Comparison of ENCODE assay signal across 9 mouse cellular contexts in genomic region chr9:95697808-95698207, GRCm38 (mm10). TPM values are rescaled to one million over a fixed set of nuclear protein-coding genes. Genes with fewer than 3 reads are reported as not detected.
A peak's percentile ranks its signal among the peaks of the same experiment; 100 is the strongest.
DNase-seq lines count a peak whose midpoint lies in the region; ATAC-seq and TF ChIP-seq lines count a peak whose summit lies in the region.
"Had no signal": no experiment of that assay in that cellular context is flagged by ENCODE, and none has a peak within 500 bp of the region (broad histone marks: within the 10 kb centered on the region; RNA-seq: fewer than 3 reads in every experiment).

No protein-coding gene starts in this region.

- no peak for ATAC-seq in midbrain, postnatal 0 days (ENCODE audit: low FRiP score)
- no peak for ATAC-seq in midbrain, embryonic 11.5 days (ENCODE audit: low FRiP score)
- peak; percentile 56 for ATAC-seq in granulocyte monocyte progenitor cell, adult 5-6 weeks (replicated peaks; ENCODE audit: poor library complexity, severe bottlenecking)

- no peaks in the 10 kb centered on the region for H3K9me3 ChIP-seq in midbrain, postnatal 0 days (ENCODE audit: low read length)
- no peaks in the 10 kb centered on the region for H3K9me3 ChIP-seq in midbrain, embryonic 11.5 days (ENCODE audit: control insufficient read depth, low read length)

- H3K27me3 ChIP-seq in midbrain, postnatal 0 days (ENCODE audit: insufficient read depth, low read length) = no peaks in the 10 kb centered on the region
- H3K27me3 ChIP-seq in midbrain, embryonic 11.5 days (ENCODE audit: control insufficient read depth, insufficient read depth, low read length) = no peaks in the 10 kb centered on the region

- 51% methylated on average over 2 of the region's 2 CpGs for WGBS in midbrain, postnatal 0 days
- 65% methylated on average over 2 of the region's 2 CpGs for WGBS in midbrain, embryonic 11.5 days

- no peak overlapping the region for H3K4me2 ChIP-seq in midbrain, postnatal 0 days (ENCODE audit: low read depth, low read length, poor library complexity, severe bottlenecking)
- H3K4me2 ChIP-seq in midbrain, embryonic 11.5 days = no peak overlapping the region

- DNase-seq in heart, adult 11 months = peak; percentile 83
- DNase-seq in heart, postnatal 25 days (ENCODE audit: low spot score) = no peak
- peak; percentile 36 for DNase-seq in midbrain, postnatal 0 days (ENCODE audit: low spot score)
- DNase-seq in midbrain, embryonic 11.5 days (ENCODE audit: low spot score, missing footprints) = no peak
- DNase-seq in adrenal gland, postnatal 10 days = peak; percentile 56
- peak; percentile 41 for DNase-seq in retina, postnatal 1 day
- no peak for DNase-seq in urinary bladder, postnatal 4 days (ENCODE audit: low spot score in 2 of 2)

- no peak overlapping the region for H3K9ac ChIP-seq in midbrain, postnatal 0 days (replicated peaks; ENCODE audit: low read length, poor library complexity, severe bottlenecking)
- H3K9ac ChIP-seq in midbrain, embryonic 11.5 days (ENCODE audit: low read length) = no peak overlapping the region

- intact Hi-C loops in heart, postnatal 25 days (cut with DNase I) = no loop called here

- no peak overlapping the region for H3K4me3 ChIP-seq in midbrain, postnatal 0 days (ENCODE audit: low read depth, low read length)
- no peak overlapping the region for H3K4me3 ChIP-seq in midbrain, embryonic 11.5 days (ENCODE audit: low read depth, low read length)
- H3K4me3 ChIP-seq: myocyte had no signal

- H3K27ac ChIP-seq in midbrain, postnatal 0 days (ENCODE audit: low read depth, low read length) = no peak overlapping the region
- H3K27ac ChIP-seq in midbrain, embryonic 11.5 days (ENCODE audit: low read depth, low read length) = no peak overlapping the region

- no peaks in the 10 kb centered on the region for H3K36me3 ChIP-seq in midbrain, postnatal 0 days (ENCODE audit: insufficient read depth, low read length)
- no peaks in the 10 kb centered on the region for H3K36me3 ChIP-seq in midbrain, embryonic 11.5 days (ENCODE audit: control insufficient read depth, insufficient read depth, low read length)

- H3K4me1 ChIP-seq in midbrain, postnatal 0 days (ENCODE audit: insufficient read depth, low read length) = no peaks in the 10 kb centered on the region
- H3K4me1 ChIP-seq in midbrain, embryonic 11.5 days (ENCODE audit: control insufficient read depth, insufficient read depth, low read length) = no peaks in the 10 kb centered on the region

- TF ChIP-seq CTCF in midbrain, postnatal 0 days (IDR thresholded peaks at IDR 0.05) = peak; percentile 71

RNA-seq across cellular contexts. Expression of gene Trpc1, which starts 52.4 kb away (rescaled TPM):
- 1 to 10 TPM; 6.7 to 7.2 TPM for total RNA-seq in heart, postnatal 25 days (2021)
- total RNA-seq in midbrain, postnatal 0 days (2014; rRNA removed) = 22.3 and 25.0 TPM in 2 replicates
- 5.4 and 7.1 TPM in 2 replicates for polyA plus RNA-seq in midbrain, postnatal 0 days (2015; fragmentation: Nextera tagmentation; extraction: Ambion mirVana)
- polyA plus RNA-seq in midbrain, embryonic 11.5 days (2014; fragmentation: Nextera tagmentation; extraction: Ambion mirVana) = 2.8 and 3.1 TPM in 2 replicates
- 1 to 10 TPM; 4.9 to 5.5 TPM for total RNA-seq in adrenal gland, postnatal 10 days (2021)
- total RNA-seq in granulocyte monocyte progenitor cell, adult 5-6 weeks (2014; fragmentation: Nextera tagmentation) = not detected in 2 replicates
- not detected in 2 replicates for total RNA-seq in granulocyte monocyte progenitor cell, adult 5-6 weeks (2017)

Comparison
In these comparisons a context has a peak if more than half of its experiments do, and no peak if none do; other contexts are left out.
1. DNase-seq: peak in heart, adult 11 months (single experiment), midbrain, postnatal 0 days (single experiment), adrenal gland, postnatal 10 days (single experiment) and retina, postnatal 1 day (single experiment); none in heart, postnatal 25 days (single experiment), midbrain, embryonic 11.5 days (single experiment) and urinary bladder, postnatal 4 days (0 of 2).
2. RNA of gene Trpc1, which starts 52.4 kb away (total RNA-seq): 22.3 to 25.0 TPM in midbrain, postnatal 0 days, 6.7 to 7.2 TPM in heart, postnatal 25 days and 4.9 to 5.5 TPM in adrenal gland, postnatal 10 days; not detected in granulocyte monocyte progenitor cell, adult 5-6 weeks; every median in the first group is over 4 times any median in the second.